Mouse (Mus musculus): ENCODE data around the gene Socs2. TPM values are rescaled to one million over a fixed set of nuclear protein-coding genes. Genes with fewer than 3 reads are reported as not detected.

Gene Socs2
- polyA plus RNA-seq, 1 experiment: 101 TPM

DNA sequence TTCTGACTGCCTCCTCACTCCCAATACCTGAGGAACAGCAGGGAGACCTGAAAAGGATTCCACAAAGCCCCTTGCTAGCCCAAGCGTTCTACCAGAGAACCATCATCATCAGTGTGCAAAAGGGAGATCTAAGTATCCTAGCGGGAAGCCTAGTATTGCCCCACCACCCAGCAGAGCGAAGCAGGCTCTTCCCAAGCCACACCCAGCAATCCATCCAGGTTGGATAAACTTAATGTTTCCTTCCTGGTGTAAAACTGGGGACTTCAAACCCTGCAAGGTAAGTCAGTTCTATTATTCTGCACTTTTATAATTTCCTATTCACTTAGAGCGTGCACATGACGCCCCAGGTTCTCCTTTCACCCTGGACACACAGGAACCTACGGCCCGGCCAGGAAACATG is 6.3 kb downstream of the Socs2 start:
- no peak for TF ChIP-seq GATA1 (IDR thresholded peaks at IDR 0.05; ENCODE audit: low read length)

DNA sequence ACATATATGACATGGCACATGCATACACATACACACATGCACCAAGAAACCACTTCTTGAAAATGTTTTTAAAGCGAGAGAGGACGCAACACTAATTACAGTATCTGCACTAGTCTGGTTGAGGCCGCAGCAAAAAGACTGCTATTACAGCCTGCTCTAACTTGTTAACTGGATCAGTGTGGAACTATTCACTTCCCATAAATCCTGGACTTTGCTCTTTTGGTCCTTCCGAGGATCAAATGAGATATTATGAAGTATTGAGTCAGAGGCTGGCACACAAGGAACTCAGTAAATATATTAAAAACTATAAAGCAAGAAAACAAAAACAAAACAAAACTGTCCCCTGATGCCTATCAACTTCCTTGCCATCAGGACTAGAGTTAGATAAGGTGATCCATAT is 6.8 kb downstream of the Socs2 start:
- TF ChIP-seq GATA1 (IDR thresholded peaks at IDR 0.05; ENCODE audit: low read length): no peak

DNA sequence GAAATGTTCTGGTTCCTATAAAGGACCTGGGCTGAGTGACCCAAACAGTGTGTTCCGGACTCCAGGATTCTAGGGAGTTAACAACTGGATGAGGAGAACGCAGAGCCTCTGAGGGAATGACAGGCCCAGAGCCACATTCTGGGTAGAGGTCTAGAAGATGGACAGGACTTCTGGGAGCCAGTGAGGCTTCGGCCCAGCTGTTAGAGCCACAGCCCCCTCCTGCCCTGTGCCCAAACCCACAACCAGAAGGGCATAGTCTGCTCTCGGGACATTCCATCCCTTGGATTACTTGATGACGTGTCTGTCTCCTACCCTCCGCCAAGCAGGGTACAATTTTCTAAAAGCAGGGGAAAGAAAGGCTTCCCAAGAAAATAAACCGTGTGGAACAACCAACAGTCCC is 7.8 kb downstream of the Socs2 start:
- TF ChIP-seq GATA1 (IDR thresholded peaks at IDR 0.05; ENCODE audit: low read length): no peak

DNA sequence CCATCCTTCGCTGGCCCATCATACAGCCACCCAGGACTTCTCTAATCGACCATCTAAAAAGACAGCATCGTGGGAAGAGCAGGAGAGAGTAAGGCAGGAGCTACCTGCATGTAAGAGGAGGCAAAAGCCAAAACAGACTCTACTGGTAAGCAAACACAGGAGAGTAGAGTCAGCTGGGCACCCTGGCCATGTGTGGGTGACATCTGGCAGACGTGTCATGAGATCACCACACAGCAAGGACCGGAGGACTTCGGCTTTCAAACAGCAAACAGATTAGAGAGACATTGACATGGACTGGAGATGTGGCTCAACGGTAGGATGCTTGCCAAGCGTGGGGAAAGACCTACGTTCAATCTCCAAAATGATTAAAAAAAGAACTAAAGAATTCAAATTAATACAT is 8.5 kb downstream of the Socs2 start:
- TF ChIP-seq GATA1 (IDR thresholded peaks at IDR 0.05; ENCODE audit: low read length): no peak

DNA sequence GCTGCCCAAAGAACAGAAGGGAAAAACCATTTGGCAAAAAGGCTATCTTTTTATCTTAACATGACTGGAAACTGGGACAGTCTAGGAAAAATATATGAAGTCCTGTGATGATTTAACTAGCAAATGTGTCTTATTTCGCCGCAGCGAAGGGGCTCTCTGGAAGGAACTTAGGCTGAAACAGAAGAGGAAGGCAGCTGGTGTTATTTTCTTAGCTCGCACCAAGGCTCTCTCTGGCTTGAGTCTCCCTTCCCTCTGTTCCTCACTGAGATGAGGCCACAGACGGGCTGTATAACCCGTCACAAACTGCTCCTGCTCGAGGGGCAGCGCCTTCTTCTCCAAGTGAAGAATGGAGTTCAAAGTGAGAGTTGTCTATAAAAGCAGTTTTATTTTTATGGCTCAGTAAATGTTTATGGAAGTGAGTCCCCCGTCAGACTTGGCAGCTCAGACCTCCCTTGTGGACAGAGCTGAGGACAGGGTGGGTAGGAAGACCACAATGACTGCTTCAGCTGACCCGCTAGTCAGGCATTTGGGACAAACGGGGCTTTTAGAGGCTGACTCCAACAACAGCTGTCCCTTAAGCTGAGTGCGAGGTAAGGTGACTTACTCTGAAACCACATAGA is 9.3 kb downstream of the Socs2 start:
- TF ChIP-seq GATA1 (IDR thresholded peaks at IDR 0.05; ENCODE audit: low read length): no peak

DNA sequence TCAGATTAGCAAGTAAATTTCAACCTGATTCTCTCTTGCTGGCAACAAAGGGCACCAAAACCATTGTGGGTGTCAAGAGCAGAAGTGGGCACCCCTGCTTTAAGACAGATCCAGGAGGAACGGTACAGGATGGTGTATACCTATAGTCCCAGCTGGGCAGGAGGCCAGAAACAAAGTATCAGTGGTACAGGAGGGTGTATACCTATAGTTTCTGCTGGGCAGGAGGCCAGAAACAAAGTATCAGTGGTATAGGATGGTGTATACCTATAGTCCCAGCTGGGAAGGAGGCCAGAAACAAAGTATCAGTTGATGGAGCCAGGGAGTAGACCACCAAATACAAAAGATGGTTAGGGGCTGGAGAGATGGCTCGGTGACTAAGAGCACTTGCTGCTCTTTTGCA is 12.2 kb downstream of the Socs2 start:
- no peak for TF ChIP-seq GATA1 (IDR thresholded peaks at IDR 0.05; ENCODE audit: low read length)

DNA sequence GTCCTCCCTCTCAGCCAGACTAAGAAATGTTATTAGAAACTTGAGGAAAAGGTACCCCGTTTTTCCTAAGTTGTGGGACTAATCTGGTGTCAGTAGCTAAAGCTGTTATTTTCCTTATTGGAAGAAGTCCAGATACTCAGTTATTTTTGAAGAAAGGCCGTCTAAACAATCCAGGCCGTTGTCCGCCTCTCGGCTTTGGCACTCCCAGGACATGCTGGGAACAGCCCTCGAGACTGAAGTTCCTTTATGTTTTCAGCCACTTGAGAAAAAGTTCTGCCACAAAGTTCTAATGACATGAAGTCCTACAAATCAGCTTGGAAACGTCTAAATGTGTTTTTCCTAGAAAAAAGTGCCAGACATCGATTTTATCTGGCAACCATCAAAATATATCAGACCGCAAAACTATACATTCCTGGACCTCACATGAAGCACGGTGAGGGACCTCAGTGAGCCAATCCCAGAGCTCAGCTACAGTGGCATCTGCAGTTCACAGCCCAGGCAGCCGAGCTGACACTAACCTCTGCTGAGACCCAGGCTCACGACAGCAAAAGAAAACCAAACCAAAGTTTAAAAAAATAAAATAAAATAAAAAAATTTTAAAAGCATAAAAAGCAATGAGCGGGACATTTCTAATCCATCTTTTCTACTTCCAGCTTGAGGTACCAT is 17.2 kb downstream of the Socs2 start:
- no peak for TF ChIP-seq GATA1 (IDR thresholded peaks at IDR 0.05; ENCODE audit: low read length)

DNA sequence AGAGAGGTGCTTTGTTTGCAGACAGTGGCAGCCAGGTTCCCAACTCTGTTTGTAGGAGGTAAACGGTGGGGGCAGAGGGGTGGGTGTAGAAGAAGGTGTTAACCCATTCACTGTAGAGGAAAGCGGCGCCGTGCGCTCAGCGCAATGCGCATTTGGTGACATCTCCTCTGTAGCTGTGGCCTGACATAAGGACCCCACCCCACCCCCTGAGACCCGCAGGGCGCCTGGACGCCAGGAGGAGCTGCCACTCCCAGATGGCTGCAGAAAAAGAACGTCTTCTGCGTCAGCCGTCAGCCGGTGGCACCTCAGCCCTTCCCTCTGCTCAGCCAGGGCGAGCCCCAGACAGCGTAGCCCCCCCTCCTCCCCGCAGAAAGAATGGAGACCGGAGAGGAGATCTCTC is 18.5 kb downstream of the Socs2 start:
- TF ChIP-seq GATA1 (IDR thresholded peaks at IDR 0.05; ENCODE audit: low read length): no peak

DNA sequence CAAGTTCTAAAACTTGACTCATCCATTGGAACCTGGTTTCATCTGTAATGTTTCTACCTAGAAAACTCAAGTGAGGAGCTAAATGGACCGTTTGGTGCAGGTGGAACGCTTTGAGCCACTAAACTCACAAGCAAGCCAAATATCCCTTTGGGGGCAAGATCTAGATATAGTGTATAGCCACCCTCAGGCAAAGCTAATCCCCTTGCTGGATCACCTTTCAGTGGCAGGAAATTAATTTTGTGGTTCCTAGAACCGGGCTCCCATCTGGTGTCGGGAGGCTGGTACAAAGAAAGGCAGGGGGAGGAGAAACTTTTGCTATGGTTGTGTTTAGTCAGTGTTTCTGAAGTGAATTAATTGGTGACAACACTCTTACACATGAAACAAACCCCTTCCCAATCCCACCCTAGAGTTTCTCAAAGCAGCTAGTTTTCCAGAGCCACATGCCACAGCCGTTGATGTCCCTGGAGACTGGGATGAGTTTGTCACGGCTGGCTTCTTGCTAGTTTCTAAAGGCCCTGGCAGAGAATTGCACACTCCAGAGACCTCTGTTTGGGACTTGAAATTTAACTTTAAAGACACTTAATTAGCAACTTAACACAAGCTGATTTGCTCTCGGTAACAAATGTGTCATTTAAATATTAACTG is 19.7 kb downstream of the Socs2 start:
- TF ChIP-seq GATA1 (IDR thresholded peaks at IDR 0.05; ENCODE audit: low read length): no peak

DNA sequence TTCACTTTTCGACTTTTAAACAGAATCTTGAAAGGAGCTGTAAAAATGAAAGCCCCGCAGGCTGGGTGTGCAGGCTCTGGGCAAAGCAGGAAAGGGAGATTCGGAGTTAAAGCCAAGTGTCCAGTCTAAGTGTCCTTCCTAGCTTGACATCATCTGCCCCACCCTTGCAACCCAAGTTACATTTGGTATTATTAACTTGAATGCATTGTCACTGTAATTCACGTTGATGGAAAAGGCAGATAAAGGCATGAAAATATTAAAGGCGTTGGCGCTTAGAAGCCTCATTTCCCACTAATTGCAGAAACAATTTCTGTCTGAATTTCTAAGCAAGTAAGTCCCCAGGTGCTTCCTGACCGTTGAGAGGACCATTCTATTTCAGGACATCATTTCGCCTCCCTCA is 20.6 kb downstream of the Socs2 start:
- TF ChIP-seq GATA1 (IDR thresholded peaks at IDR 0.05; ENCODE audit: low read length): no peak

DNA sequence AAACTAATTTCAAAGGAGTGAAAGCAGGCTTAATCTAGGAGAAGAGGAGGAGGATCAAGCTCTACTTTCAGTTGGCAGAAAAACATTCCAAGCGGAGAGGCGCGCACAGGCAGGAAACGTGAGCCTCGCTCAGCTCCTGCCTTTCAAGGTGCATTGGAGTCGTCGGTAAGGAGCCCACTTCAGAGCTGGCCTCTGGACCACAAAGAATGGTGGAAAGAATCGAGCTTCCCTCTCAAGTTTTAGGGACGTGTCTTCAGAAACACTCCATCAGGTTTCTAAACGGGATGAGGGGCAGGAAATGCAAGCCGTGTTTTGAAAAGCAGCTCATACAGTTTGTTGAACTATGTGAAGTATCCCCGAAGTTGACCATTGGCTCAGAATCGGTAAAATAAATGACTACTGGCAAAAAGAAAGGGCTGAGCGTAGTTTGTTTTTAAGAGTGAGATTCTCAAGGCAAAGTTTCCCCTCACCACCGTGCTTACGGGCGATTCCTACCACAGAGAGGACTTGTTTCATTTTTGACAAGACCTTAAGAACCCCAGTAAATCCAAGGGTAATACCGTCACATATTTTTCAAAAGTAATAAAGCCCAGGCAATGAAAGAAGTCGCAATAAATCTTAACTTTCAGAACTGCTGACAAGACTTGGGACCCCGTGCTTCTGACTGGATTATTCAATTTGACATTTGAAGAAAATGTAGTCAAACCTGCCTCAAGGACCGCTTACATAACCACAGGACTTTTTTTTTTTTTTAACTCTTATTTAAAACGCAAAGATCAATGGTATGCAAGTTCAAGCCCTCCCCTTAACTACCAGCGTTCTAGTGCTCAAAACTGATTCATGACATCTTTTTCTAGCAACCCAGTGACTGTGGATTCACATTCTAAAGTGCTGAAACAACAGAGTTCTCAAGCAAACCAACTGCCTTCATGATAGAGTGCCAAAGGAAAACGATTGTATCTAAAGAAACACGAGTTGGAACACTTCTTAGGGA is 21.9 kb downstream of the Socs2 start:
- no peak for TF ChIP-seq GATA1 (IDR thresholded peaks at IDR 0.05; ENCODE audit: low read length)

DNA sequence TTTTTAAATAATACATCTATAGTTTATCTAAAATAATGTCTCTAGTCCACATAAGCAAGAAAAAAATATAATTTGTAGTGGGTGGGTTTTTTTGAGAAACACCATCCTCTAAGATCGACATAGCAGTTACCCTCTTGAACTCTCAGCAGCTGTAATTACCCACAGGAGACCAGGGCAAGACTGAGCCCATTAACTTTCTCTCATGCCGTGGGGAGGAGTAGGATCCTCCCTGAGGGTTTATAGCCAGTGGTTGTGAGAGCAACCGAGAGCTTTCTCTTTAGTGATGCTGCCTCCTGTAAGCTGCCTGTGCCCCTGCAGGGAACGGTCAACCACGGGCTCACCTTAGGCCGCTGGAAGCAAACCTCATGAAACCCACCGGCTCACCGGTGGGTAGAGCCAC is 24.9 kb downstream of the Socs2 start:
- no peak for TF ChIP-seq GATA1 (IDR thresholded peaks at IDR 0.05; ENCODE audit: low read length)

DNA sequence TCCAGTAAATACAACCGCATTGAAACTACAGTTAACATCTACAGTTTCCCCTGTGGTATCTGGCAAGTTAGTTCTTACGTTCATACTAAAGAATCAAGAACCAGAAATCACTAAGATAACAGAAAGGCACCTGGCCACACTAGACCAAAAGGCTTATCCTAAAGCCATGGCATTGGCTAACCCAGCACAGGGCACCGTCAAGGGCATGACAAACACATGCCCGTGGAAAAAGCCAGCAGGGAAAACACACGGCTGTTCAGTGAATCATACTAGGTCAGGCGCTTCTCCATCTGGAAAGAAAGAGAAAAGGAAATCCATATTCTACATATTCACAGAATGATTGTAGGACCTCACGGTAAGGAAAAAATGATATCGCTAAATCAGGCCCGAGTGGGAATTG is 26.1 kb downstream of the Socs2 start:
- no peak for TF ChIP-seq GATA1 (IDR thresholded peaks at IDR 0.05; ENCODE audit: low read length)

DNA sequence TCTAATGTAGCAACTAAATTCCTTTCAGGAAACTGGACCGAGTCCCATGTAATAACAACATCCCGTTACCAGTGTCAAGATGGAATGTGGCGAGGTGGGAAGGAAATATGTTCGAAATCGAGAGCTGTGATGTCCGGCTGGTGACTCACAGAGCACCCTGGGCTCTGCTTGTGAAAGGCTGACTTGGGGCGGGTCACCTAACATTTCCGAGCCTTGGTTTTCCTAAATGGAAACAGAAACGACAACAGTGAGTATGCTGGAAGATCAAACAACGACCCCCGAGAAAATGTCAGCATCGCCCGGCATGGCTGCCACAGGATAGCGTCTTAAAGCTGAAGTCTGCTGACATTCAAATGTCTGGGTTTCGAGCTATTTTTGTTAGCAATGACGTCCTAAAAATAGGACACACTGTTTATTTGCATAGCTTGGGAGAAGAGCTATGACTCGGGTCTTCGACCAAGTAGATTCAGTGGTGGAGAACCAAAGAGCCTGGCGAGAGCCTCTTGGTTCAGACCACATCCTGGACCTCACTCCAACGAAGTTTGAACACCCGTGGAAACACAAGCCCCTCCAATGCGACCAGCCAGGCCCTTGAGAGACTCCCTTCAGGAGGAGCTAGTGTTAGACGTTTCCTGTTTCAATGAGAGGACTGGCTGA is 28.0 kb downstream of the Socs2 start:
- TF ChIP-seq GATA1 (IDR thresholded peaks at IDR 0.05; ENCODE audit: low read length): no peak

DNA sequence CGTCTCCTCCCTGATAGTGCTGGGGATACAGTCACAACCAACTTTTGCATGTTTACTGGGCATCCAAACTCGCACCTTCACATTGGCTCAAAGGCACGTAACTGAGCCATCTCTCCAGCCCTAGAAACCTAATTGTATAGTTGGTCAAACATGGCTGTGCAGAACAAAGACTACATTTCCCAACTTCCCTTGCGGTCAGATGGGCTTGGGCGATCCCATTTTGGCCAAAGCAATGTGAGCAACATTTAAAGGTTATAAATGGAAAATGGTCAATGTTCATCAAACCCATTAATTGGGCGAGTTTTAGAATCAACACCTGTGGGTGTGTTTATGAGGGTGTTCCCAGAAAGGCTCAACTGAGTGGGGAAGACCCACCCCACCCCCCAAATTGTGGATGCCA is 30.5 kb downstream of the Socs2 start:
- TF ChIP-seq GATA1 (IDR thresholded peaks at IDR 0.05; ENCODE audit: low read length): no peak

Data from G1E-ER4 (cell line).